Mouse (Mus musculus) MEL (cell line): ENCODE measurements at regions not wholly inside any gene's neighbourhood (a gene's known extent, or its start where the extent isn't known, plus 50 kb on each side); places are given as distances from the start of the nearest gene placed in this dataset.

ENCODE experiments used
- DNase-seq: peaks from one replicate; pipeline ENCODE4 v3.0.0; 2011; ENCODE audit warnings: low read depth, low spot score
- H3K27ac ChIP-seq: 2 replicates; pipeline ENCODE4 v1.5.1; 2012; ENCODE audit warnings: low read depth, mild to moderate bottlenecking, control low read depth, low read length, moderate library complexity; ENCODE audit not compliant: control insufficient read depth
- H3K27me3 ChIP-seq, 2 experiments: fragments of 150-350 bp in 1 of 2; sonication (generic) in 1 of 2; 2 replicates each; pipeline ENCODE4 v1.6.1; 2012; ENCODE audit warnings: low read length in 2 of 2, mild to moderate bottlenecking in 2 of 2, improper control_type of control experiment in 1 of 2, moderate library complexity in 1 of 2; ENCODE audit not compliant: insufficient read depth in 2 of 2, control insufficient read depth in 1 of 2
- H3K36me3 ChIP-seq, 2 experiments: 2 replicates each; pipeline ENCODE4 v1.6.1; 2012 to 2014; ENCODE audit warnings: low read length in 2 of 2, improper control_type of control experiment in 1 of 2, inconsistent platforms in 1 of 2, mild to moderate bottlenecking in 1 of 2; ENCODE audit not compliant: insufficient read depth in 2 of 2, control insufficient read depth in 1 of 2
- H3K4me1 ChIP-seq, 2 experiments: fragments of 150-350 bp in 1 of 2; sonication (generic) in 1 of 2; 2 replicates each; pipeline ENCODE4 v1.6.1; 2012; ENCODE audit warnings: low read length in 2 of 2, improper control_type of control experiment in 1 of 2, mild to moderate bottlenecking in 1 of 2; ENCODE audit not compliant: insufficient read depth in 2 of 2, control insufficient read depth in 1 of 2
- H3K4me3 ChIP-seq, 2 experiments: fragments of 150-350 bp in 1 of 2; sonication (generic) in 1 of 2; 2 replicates each; pipeline ENCODE4 v1.5.1; 2012; ENCODE audit warnings: low read depth in 2 of 2, low read length in 2 of 2, mild to moderate bottlenecking in 2 of 2, moderate library complexity in 2 of 2, control low read depth in 1 of 2, improper control_type of control experiment in 1 of 2; ENCODE audit not compliant: control insufficient read depth in 1 of 2, insufficient read depth in 1 of 2
- H3K79me2 ChIP-seq: 2 replicates; pipeline ENCODE4 v1.6.1; 2012; ENCODE audit warnings: mild to moderate bottlenecking, low read length, moderate library complexity; ENCODE audit not compliant: control insufficient read depth, poor library complexity, insufficient read depth
- H3K9ac ChIP-seq: 2 replicates; pipeline ENCODE4 v1.6.1; 2012; ENCODE audit warnings: low read depth, mild to moderate bottlenecking, control low read depth, low read length, moderate library complexity; ENCODE audit not compliant: control insufficient read depth, poor library complexity, severe bottlenecking
- H3K9me3 ChIP-seq: fragments of 150-350 bp; sonication (generic); replicated peaks from 2 replicates; pipeline ENCODE4 v1.6.1; 2012; ENCODE audit warnings: mild to moderate bottlenecking, low read length, improper control_type of control experiment, moderate library complexity; ENCODE audit not compliant: insufficient read depth
- BHLHE40 ChIP-seq: IDR thresholded peaks from 2 replicates; pipeline ENCODE4 v1.6.1; 2012; ENCODE audit warnings: low read depth, mild to moderate bottlenecking, inconsistent platforms, low read length, improper control_type of control experiment, borderline replicate concordance
- E2F4 ChIP-seq: IDR thresholded peaks from 2 replicates; pipeline ENCODE4 v1.6.1; 2011; ENCODE audit warnings: low read depth, low read length, improper control_type of control experiment, borderline replicate concordance
- ELF1 ChIP-seq: IDR thresholded peaks from 2 replicates; pipeline ENCODE4 v1.6.1; 2014; ENCODE audit warnings: low read depth, mild to moderate bottlenecking, inconsistent platforms, low read length, improper control_type of control experiment, moderate library complexity
- ETS1 ChIP-seq: IDR thresholded peaks from 2 replicates; pipeline ENCODE4 v1.6.1; 2012; ENCODE audit warnings: low read depth, mild to moderate bottlenecking, inconsistent platforms, low read length, improper control_type of control experiment, moderate library complexity
- GATA1 ChIP-seq: IDR thresholded peaks from 2 replicates; pipeline ENCODE4 v1.6.1; 2011; ENCODE audit warnings: low read depth, low read length, improper control_type of control experiment
- JUND ChIP-seq: IDR thresholded peaks from 2 replicates; pipeline ENCODE4 v1.6.1; 2011; ENCODE audit warnings: low read depth, mild to moderate bottlenecking, improper control_type of control experiment, low read length
- KAT2A ChIP-seq: conservative IDR thresholded peaks from 2 replicates; pipeline ENCODE4 v1.6.1; 2012; ENCODE audit warnings: low read depth, low read length, improper control_type of control experiment, inconsistent platforms
- MAFK ChIP-seq: IDR thresholded peaks from 2 replicates; pipeline ENCODE4 v1.6.1; 2011; ENCODE audit warnings: low read depth, mild to moderate bottlenecking, low read length, improper control_type of control experiment, borderline replicate concordance
- MAX ChIP-seq: IDR thresholded peaks from 2 replicates; pipeline ENCODE4 v1.6.1; 2011; ENCODE audit warnings: low read length, improper control_type of control experiment
- MEF2A ChIP-seq: IDR thresholded peaks from 2 replicates; pipeline ENCODE4 v1.6.1; 2014; ENCODE audit warnings: low read depth, mild to moderate bottlenecking, inconsistent platforms, low read length, improper control_type of control experiment; ENCODE audit not compliant: poor library complexity, insufficient replicate concordance, severe bottlenecking; ENCODE audit errors: extremely low read depth
- MYB ChIP-seq: IDR thresholded peaks from 2 replicates; pipeline ENCODE4 v1.6.1; 2011; ENCODE audit warnings: mild to moderate bottlenecking, low read depth, low read length, improper control_type of control experiment
- MYC ChIP-seq: IDR thresholded peaks from 2 replicates; pipeline ENCODE4 v1.6.1; 2011; ENCODE audit warnings: low read depth, mild to moderate bottlenecking, low read length, improper control_type of control experiment, moderate library complexity
- POLR2AphosphoS2 ChIP-seq: IDR thresholded peaks from 2 replicates; pipeline ENCODE4 v1.6.1; 2011; ENCODE audit warnings: low read length, improper control_type of control experiment
- RAD21 ChIP-seq: IDR thresholded peaks from 2 replicates; pipeline ENCODE4 v1.6.1; 2011; ENCODE audit warnings: mild to moderate bottlenecking, low read depth, low read length, improper control_type of control experiment
- RCOR1 ChIP-seq: IDR thresholded peaks from 2 replicates; pipeline ENCODE4 v1.6.1; 2012; ENCODE audit warnings: low read depth, mild to moderate bottlenecking, inconsistent platforms, low read length, improper control_type of control experiment
- SIN3A ChIP-seq: IDR thresholded peaks from 2 replicates; pipeline ENCODE4 v1.6.1; 2012; ENCODE audit warnings: low read length, improper control_type of control experiment, inconsistent platforms
- TAL1 ChIP-seq: IDR thresholded peaks from 2 replicates; pipeline ENCODE4 v1.6.1; 2012; ENCODE audit warnings: mild to moderate bottlenecking, inconsistent platforms, low read length, moderate library complexity, mixed read lengths
- TBP ChIP-seq: IDR thresholded peaks from 2 replicates; pipeline ENCODE4 v1.8.0; 2011; ENCODE audit warnings: low read depth, low read length, improper control_type of control experiment
- TCF12 ChIP-seq: IDR thresholded peaks from 2 replicates; pipeline ENCODE4 v1.6.1; 2014; ENCODE audit warnings: low read depth, mild to moderate bottlenecking, inconsistent platforms, low read length, improper control_type of control experiment, moderate library complexity
- UBTF ChIP-seq: IDR thresholded peaks from 2 replicates; pipeline ENCODE4 v1.6.1; 2012; ENCODE audit warnings: low read depth, mild to moderate bottlenecking, inconsistent platforms, low read length, improper control_type of control experiment, moderate library complexity, borderline replicate concordance; ENCODE audit not compliant: insufficient read depth
- USF2 ChIP-seq, 2 experiments: IDR thresholded peaks; 2 replicates each; pipeline ENCODE4 v1.6.1; 2011 to 2012; ENCODE audit warnings: improper control_type of control experiment in 2 of 2, low read length in 2 of 2, borderline replicate concordance in 1 of 2, inconsistent platforms in 1 of 2, low read depth in 1 of 2, mild to moderate bottlenecking in 1 of 2; ENCODE audit not compliant: insufficient read depth in 1 of 2
- ZC3H11A ChIP-seq: IDR thresholded peaks from 2 replicates; pipeline ENCODE4 v1.6.1; 2012; ENCODE audit warnings: low read depth, mild to moderate bottlenecking, inconsistent platforms, low read length, improper control_type of control experiment
- ZKSCAN1 ChIP-seq: IDR thresholded peaks from 2 replicates; pipeline ENCODE4 v1.6.1; 2012; ENCODE audit warnings: low read depth, mild to moderate bottlenecking, inconsistent platforms, low read length, improper control_type of control experiment, moderate library complexity
- ZMIZ1 ChIP-seq: IDR thresholded peaks from 2 replicates; pipeline ENCODE4 v1.6.1; 2012; ENCODE audit warnings: low read depth, mild to moderate bottlenecking, inconsistent platforms, low read length, improper control_type of control experiment, moderate library complexity
- ZNF384 ChIP-seq: IDR thresholded peaks from 2 replicates; pipeline ENCODE4 v1.6.1; 2012; ENCODE audit warnings: low read depth, mild to moderate bottlenecking, inconsistent platforms, low read length, improper control_type of control experiment

- no peaks in the 10 kb centered on the region for H3K27me3 ChIP-seq
- H3K4me1 ChIP-seq, result no peaks in the 10 kb centered on the region
- H3K9ac ChIP-seq, result no peak overlapping the region
- DNase-seq, result no peak
- H3K36me3 ChIP-seq, result no peaks in the 10 kb centered on the region
- H3K9me3 ChIP-seq, result no peaks in the 10 kb centered on the region
- H3K27ac ChIP-seq, result no peak overlapping the region
- TF ChIP-seq RCOR1, result no peak
- TF ChIP-seq ZKSCAN1, result no peak
- no peak for TF ChIP-seq KAT2A
- no peak for TF ChIP-seq JUND
- TF ChIP-seq UBTF, result no peak
- no peak for TF ChIP-seq TAL1
- TF ChIP-seq ELF1, result no peak
- no peak for TF ChIP-seq MYC
- no peak for TF ChIP-seq ZNF384
- no peak for TF ChIP-seq MAX
- no peak for TF ChIP-seq RAD21
- TF ChIP-seq USF2 (IDR thresholded peaks at IDR 0.05; ENCODE audit: borderline replicate concordance in 1 of 2, insufficient read depth in 1 of 2, low read depth in 1 of 2, low read length in 2 of 2), result no peak
- TF ChIP-seq GATA1, result no peak
- no peak for TF ChIP-seq MYB
- TF ChIP-seq ZMIZ1, result no peak
- H3K79me2 ChIP-seq, result no peaks in the 10 kb centered on the region
- H3K4me3 ChIP-seq, result no peak overlapping the region
Observed at GRCm38 (mm10) chr17:79176356-79176755, 124.7 kb downstream of the Qpct start.

GRCm38 (mm10) chr17:79175381-79175780 is 123.7 kb downstream of the Qpct start:
- Histone ChIP-seq H3K27ac (no peak overlapping the region), H3K4me1 (no peaks in the 10 kb centered on the region), H3K4me3 (no peak overlapping the region), H3K36me3 (no peaks in the 10 kb centered on the region), H3K9ac (no peak overlapping the region), H3K27me3 (no peaks in the 10 kb centered on the region)
- DNase-seq, result no peak
- TF ChIP-seq SIN3A (no peak), UBTF (no peak), TCF12 (no peak), E2F4 (no peak), ZC3H11A (no peak), MYC (no peak), ETS1 (no peak), ZKSCAN1 (no peak), TBP (no peak), JUND (no peak), POLR2AphosphoS2 (no peak), RAD21 (no peak), MAFK (no peak), BHLHE40 (no peak), MEF2A (no peak), MAX (no peak), KAT2A (no peak)
- TF ChIP-seq, all 39 proteins: peak for 0
- Histone ChIP-seq H3K79me2 (no peaks in the 10 kb centered on the region), H3K9me3 (no peaks in the 10 kb centered on the region)
